Mouse (Mus musculus) CH12.LX (cell line): ENCODE measurements around the gene Gm21188.
"Not testable (repeated sequence)": the region's sequence is repeated elsewhere in the genome, so short reads cannot be mapped to it uniquely, and the experiment has no call there.

Experiments
- CTCF ChIP-seq, 2 experiments: IDR thresholded peaks in 1 of 2; conservative IDR thresholded peaks in 1 of 2; 2 replicates each; pipeline ENCODE4 v1.5.1; 2011 to 2012; ENCODE audit warnings: low read depth in 2 of 2, low read length in 2 of 2, improper control_type of control experiment in 1 of 2, inconsistent platforms in 1 of 2, mild to moderate bottlenecking in 1 of 2, moderate library complexity in 1 of 2
- EP300 ChIP-seq: IDR thresholded peaks from 2 replicates; pipeline ENCODE4 v1.6.1; 2011; ENCODE audit warnings: low read length, improper control_type of control experiment
- MAZ ChIP-seq: IDR thresholded peaks from 2 replicates; pipeline ENCODE4 v1.6.1; 2012; ENCODE audit warnings: low read depth, mild to moderate bottlenecking, inconsistent platforms, low read length, improper control_type of control experiment, moderate library complexity
- MXI1 ChIP-seq: IDR thresholded peaks from 2 replicates; pipeline ENCODE4 v1.6.1; 2011; ENCODE audit warnings: mild to moderate bottlenecking, low read depth, low read length, improper control_type of control experiment
- NRF1 ChIP-seq: IDR thresholded peaks from 2 replicates; pipeline ENCODE4 v1.6.1; 2014; ENCODE audit warnings: low read depth, mild to moderate bottlenecking, inconsistent platforms, low read length, improper control_type of control experiment, moderate library complexity
- POLR2A ChIP-seq: IDR thresholded peaks from 2 replicates; pipeline ENCODE4 v1.6.1; 2011; ENCODE audit warnings: low read depth, mild to moderate bottlenecking, improper control_type of control experiment, low read length

GRCm38 (mm10) chr13:119991917-119992496 is 60.0 kb downstream of the Gm21188 start:
- TF ChIP-seq POLR2A; EP300; CTCF (conservative IDR thresholded peaks at IDR 0.05 in 1 of 2, IDR thresholded peaks at IDR 0.05 in 1 of 2; ENCODE audit: low read depth in 2 of 2, low read length in 2 of 2); MXI1; MAZ; NRF1: not testable (repeated sequence)
